Mouse (Mus musculus) heart, adult 18-20 months (tissue): ENCODE measurements around the gene Mpi. TPM values are rescaled to one million over a fixed set of nuclear protein-coding genes. Genes with fewer than 3 reads are reported as not detected.
A peak's percentile ranks its signal among the peaks of the same experiment; 100 is the strongest.

Source experiments
- DNase-seq, 2 experiments: peaks; one replicate each; pipeline ENCODE4 v3.0.0; 2021 to 2022; ENCODE audit warnings: mixed read lengths in 1 of 2
- long read RNA-seq, 2 experiments: library from polyadenylated mRNA; stranded (forward); transcript quantifications; one replicate each; pipeline ENCODE4 v2.0.0; 2021
- total RNA-seq, 2 experiments: library from RNA; stranded (reverse); gene quantifications; 2 replicates each; pipeline ENCODE4 v1.2.3; 2021

Mpi gene
- total RNA-seq: 100 to 1,000 TPM; 118 to 140 TPM
- long read RNA-seq, experiment 1, transcript Mpi-201 (8 exons, 1,780 nt): major isoform, 37 of 75 reads
- long read RNA-seq, experiment 1, partial matches to known transcripts: 9 of 75 reads
- long read RNA-seq, experiment 1, other reads (novel, unspliced or antisense): 29 of 75 reads
- long read RNA-seq, experiment 2, transcript Mpi-201 (8 exons, 1,780 nt): major isoform, 13 of 41 reads
- long read RNA-seq, experiment 2, partial matches to known transcripts: 8 of 41 reads
- long read RNA-seq, experiment 2, other reads (novel, unspliced or antisense): 20 of 41 reads

DNA sequence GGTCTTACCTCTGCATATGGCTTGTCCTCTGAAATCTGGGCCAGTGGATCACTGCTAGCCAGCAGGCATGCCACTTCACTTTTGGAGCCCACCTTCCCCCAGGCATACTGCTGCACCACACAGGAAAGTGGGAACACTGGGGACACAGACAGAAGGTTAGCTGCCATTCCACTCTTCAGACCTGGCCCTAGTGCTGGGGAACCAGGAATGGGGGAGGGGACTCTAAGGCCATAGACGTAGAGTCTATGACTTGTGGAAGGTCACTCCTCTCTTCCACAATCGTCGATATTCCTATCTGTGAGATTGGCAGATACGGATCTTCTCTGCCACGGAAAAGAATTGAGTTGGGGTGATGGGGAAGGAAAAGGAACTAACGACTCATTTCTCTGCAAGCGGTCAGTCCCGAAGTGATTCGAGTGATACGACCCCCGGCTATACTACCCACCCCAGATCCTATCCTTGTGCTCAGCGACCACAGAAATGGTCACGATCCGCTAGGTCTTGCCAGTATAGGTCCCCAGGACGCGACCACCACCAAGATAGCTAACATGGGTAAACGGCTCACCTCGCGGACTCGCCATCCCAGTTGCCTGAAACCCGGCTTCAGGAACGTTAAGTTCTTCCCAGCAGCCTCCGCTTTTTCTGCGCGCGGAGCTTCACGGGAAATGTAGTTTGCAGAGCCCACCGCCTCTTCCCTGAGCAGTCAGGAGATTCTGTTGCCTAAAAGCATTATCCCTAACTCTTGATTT is at the start of gene Mpi:
Mpi (minus strand) TSS at position 625 of the 749 bp plus-strand sequence.
- peak; percentile 74 to 86 for DNase-seq

DNA sequence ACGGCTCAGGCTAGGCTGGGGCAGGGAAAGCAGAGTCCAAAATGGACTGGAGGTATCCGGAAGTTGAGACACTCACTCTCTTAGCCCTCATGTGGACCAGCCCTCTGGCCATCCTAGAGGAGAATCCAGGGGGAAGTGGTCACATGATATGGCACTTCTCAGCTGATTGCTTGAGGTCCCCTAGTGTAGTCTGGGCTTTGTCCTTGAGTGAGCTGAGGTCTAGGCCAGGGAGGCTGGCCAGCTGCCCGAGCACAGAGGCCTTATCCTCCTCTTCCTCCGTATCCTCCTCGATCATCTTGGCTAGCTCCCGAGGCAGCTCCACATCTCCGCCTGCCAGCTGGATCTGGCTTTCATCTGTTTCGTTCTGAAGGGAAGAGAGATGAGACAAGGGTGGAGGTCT is 49.5 kb upstream of the Mpi start:
- no peak for DNase-seq

DNA sequence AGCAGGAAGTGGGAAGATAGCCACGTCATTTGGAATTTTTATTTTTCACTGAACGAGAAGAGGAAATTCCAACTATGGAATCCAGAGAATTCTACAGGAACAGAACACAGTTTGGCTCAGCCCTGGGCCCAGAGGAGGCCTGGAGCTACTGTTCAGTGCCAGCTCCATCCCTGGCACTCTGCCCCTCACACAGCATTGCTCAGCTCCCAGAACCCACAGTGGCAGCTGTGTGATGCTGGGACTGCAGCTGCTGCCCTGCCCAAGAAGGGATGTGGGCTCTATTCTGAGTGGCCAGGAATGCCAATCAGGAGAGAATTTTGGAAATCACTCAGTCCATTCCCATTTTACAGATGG is 48.8 kb upstream of the Mpi start:
- no peak for DNase-seq

DNA sequence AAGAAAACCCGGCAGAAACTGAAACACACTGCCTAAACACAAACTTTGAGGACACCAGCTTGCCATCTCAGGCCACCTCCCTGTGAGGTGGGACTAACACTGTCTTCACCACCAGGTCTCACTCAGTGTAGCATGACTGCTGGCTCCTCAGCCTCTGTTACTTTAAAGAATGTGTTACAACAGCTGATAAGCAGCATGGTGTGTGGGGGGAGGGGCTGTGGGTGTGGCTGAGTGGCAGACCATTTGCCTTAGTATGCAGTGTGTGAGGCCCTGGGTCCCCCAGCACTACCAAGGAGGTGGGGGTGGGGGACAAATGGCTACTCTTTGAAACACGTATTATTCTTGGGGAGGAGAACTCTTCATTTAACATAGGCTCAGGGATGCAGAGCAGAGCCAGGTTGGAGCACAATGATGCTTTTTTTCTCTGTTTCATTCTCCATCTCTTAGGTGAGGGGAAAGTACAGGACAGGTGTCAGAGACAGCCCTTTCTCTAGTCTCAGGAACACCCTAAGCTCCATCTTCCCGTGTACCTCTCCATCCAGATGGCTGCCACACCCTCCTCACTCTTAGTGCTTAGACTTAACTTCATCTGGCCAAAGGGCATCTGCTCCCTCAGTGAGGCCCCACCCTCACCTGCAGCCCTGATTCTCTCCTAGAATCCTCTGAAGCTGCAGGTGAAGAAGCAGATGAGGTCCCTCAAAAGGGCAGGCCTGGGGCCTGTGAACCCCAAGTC is 48.2 kb upstream of the Mpi start:
- DNase-seq: no peak

DNA sequence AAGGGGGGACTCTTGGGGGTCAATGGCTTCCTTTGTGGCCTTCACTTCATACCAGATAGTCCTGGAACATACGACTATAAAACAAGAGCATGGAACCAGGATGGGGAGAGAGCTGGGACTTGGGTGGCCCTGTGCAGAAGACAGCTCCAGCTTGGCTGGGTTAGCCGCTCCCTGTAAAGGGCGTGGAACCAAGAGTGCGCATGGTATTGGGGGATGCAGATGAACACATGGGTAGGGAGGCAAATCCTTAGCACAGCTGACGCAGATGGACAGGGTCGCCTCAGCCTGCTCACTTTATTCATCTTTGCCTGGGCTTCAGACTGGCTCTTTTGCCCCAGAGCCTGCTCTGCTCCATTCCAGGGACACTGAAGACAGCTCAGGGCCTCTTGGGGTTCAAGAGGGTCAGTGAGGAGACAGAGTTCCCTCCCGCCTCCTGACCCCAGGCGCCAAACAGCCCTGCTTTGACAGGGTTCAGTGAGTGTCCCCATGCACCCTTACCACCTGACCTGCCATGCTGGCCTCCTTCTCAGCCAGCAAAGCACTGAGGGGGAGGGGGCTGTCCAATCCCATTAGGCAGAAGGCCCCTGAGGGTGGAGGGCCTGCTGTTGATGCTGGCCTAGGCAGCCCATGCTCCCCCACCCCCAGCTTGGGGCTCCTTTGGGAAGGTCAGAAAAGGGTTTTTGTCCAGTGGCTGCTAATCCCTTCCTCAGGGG is 46.4 kb upstream of the Mpi start:
- DNase-seq: no peak

DNA sequence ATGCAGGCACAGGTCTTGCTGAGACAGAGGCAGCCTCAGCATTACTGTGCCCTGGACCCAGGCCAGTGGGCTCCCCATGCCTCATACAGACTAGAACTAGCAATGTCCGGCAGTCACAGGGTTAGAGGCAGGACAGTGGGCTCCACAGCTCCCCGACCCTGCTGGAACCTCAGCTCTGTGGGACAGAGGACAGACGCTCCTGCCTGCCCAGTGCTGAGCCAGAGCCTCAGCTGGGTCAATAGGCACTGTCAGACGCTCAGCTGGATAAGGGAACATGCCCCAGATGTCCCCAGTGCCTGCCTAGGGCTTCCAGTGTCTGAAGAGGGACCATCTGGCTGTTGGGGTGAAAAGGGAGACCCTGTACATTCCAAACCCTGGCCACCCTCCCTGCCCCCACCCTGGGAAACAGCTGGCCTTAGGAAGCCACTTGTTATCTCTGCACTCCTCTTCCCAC is 45.4 kb upstream of the Mpi start:
- DNase-seq: no peak

DNA sequence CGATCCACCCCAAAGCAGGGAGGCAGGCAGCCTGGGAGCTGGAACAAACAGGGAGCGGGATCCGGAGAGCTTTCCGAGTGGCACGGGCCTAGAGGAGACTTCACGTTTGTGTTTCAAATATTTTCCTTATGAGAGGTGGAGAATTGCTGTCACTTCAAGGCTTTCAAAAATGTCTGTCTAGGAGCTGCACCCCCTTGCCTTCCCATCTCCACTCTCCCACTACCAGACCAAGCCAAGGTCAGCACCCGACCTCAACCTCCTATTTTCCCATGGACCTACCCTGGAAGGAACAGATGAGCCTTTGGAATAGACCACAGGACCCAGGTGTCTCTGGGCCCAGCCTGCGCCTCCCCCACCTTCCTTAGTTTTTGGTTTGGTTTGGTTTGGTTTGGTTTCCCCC is 44.7 kb upstream of the Mpi start:
- DNase-seq: no peak

DNA sequence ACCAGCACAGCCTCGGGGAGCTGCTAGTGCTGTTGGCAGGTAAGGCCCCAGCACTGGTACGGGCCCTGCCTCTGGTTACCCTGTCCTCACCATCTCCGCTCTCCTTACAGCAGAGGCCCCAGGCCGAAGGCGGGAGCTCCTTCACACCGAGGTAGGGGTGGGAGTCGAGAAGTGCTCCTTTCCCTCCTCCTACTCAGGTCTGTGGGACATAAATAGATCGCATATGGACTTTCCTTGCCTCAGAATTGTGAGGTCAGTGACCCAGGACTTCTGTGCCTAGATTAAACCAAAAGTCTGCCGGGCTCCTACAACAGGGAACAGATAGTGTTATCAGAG is 41.6 kb upstream of the Mpi start:
- no peak for DNase-seq

DNA sequence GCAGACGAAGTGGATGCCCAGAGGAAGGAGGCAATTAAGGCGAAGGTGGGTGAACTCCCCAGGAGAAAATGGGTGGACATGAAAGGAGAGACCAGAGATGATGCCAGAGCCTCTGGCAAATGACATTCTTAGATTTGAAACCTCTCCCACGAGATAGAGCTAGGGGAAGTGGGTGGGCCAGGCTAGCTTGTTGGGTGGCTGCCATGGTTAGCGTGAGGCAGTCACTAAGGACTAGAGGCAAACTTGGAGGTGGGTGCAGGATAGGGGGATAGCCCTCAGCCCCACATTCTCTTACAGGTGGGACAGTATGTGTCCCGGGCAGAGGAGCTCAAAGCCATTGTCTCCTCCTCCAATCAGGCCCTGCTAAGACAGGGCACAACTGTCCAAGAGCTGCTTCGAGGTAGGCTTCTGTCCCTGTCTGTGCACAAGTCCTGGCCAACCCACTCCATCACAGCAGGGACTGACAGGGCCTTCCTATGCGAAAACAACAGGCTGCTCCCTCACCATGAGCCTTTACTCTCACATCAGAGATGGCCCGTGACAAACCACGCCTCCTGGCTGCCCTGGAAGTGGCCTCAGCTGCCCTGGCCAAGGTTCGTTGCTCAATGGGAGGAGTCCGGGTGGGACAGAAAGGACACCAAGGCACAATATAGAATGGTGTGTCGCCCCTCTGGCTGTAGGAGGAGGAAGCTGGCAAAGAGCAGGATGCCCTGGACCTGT is 41.1 kb upstream of the Mpi start:
- no peak for DNase-seq

DNA sequence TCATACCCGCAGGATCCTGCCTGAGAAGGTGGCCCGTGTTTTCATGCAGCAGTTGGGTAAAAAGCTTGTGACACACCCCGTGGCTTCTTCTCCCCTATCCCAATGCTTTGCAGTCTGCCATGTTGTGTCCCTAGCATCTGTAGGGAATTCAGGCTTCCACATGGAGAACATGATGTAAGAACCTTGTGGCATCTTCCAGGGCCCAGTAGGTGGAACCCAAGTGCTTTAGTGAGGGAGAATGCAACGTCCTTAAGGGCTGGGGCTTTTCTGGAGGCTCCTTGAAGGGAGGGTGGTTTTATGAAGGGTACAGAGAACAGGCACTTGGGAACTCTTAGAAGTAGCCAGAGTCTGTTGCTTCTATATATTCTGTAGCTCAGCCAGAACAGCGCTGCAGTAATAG is 38.2 kb upstream of the Mpi start:
- no peak for DNase-seq

DNA sequence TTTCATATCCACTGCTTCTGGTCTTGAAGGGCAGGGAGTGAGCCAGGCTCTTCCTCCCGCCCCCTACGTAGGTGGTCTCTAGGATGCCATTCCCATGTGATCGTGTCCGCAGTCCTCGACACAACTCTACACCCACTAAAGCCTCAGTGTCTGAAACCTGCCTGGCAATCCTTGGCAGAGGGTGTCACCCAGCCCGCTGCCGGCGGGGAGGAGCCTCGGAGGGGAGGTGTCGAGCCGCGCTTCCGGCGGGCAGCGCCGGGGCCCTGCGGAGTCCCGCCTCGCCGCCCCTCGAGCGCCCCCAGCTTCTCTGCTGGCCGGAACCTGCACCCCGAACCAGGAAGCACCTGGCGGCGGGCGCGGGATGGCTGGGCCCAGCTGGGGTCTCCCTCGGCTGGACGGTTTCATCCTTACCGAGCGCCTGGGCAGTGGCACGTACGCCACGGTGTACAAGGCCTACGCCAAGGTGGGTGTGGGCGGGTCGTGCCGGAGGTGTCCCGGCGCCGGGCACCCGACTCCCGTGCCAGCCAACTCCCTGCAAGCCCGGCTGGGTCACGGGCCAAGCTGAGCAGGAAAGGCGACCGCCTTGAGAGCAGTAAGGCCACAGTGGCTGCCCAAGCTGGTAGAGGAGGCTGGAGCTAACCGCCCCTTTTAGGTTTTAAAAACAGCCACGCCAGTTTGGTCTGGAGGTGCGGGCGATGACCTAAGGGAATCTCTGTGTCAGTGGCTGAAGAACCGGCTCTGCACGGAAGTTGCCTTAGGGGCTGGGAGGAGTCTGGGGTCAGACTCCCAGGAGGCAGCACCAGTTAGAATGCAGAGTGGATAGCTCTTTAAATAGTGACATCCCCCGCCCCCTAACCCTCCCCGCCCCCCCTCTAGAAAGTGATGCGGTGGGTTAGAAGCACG is 36.9 kb upstream of the Mpi start, which contains the start of gene Ulk3:
Ulk3 (plus strand) TSS at position 229 of the 903 bp plus-strand sequence.
- DNase-seq: peak; percentile 85 to 90

DNA sequence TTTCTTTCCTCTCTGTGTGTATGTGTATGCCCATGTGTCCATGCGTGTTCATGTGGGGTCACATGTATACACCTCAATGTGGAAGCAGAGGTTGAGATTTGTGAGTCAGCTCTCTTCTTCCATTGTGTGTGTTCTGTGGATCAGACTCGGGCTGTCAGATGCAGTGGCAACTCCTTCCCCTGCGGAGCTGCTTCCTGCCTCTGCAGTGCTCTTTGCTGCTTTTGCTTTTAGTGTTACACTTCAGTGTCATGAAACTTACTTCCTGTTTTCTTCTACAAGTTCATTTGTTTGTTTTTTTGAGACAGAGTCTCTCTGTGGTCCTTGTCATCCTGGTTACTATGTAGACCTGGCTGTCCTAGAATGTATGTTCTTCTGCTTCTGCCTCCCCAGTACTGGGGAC is 32.4 kb upstream of the Mpi start:
- no peak for DNase-seq

DNA sequence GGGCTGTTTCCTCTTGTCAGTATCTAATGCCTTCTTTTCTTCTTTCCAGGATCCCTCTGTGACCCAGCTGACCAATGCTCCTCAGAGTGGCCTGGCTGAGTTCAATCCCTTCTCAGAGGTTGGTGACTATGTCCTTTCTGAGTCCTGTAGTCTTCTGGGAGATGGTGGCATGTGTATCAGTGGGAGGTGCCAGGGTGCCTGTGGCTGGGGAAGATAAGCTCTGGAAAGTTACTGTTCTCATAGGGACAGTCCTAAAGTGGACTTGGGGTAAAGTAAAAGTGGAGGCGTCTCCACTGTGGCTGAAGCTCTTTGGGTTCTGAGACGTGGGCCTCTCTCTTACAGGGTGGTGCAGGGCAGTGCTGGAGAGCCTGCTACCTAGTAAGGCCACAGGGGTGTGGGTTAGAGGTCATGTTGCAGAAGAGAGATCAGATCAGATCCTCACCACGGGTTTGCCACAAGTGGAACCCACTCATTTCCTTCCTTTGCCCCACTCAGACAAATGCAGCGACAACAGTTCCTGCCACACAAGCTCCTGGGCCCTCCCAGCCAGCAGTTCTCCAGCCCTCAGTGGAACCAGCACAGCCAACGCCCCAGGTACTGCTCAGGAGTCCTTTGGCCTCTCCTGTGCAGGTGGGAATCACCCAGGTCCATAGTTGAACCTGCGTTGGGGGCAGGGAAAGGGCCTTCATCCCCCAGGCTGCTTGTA is 24.7 kb upstream of the Mpi start:
- no peak for DNase-seq

DNA sequence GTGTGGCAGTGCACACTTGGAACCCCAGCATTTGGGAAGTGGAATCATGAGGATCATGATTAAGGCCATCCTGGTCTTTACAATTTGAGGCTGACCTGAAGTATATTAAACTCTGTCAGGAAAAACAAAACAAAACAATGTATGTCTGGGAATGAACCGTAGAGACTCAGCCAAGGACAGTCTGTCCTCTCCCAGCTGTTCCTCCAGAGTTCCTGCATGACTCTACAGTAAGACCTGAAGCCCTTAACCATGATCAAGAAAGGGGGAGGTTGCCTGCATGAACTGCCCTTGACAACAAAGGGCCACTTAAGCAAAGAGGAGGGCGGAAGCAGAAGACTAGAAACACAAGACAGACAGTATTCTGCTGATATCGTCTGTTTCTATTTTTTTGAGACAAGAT is 23.0 kb upstream of the Mpi start:
- DNase-seq: no peak

DNA sequence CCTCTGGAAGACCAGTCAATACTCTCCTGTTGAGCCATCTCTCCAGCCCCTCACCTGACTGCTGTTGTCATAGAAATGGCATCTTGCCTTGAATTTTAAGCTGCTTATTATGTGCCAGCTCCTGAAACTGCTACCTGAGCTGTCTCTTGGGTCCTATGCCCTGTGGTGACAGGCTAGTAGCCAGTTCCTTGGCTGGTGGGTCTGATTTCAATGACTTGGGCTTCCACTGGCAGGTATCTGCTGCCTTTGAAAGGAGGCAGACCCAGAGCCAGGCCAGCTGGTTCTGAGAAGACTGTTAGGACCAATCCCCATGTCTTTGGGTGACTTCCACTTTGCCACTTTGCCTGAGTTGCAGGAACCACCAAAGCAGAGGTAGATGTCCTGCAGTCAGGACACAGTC is 21.8 kb upstream of the Mpi start:
- no peak for DNase-seq

DNA sequence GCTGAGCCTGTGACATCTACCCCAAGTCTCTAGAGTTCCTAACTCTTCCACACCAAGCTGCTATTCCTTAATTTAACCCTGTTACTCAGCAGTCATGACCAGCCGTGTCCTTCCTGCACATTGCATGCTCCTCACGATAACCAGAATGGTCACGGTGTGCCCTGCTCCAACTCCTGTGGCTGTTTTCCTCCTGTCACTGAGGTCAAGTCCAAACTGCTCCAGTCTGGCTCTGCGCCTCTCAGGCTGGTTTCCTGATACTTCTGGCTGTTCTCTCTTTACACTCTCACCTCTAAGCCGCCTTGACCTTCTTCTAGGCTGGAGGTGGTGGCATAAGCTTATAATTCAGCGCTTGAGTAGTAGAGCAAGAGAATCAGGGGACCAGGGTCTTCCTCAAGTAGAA is 15.9 kb upstream of the Mpi start:
- no peak for DNase-seq

DNA sequence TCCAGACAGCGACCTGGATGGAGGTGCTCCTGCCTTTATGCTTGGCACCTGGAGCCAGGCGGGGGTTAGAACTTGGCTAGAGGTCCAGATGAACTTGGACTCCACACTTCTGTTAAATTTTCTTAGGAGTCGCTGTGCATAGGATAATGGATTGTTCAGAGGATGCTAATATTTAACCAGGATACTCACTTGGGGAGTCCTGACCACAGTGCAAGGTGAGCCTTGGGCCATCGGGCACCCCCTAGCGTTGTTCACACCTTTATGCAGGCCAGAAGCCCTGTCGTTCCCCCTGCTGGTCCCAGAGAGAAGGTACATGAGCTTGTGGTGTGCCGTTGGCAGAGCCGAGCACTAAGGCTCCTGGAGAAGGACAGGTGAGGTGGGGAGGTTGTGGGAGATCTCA is 14.3 kb upstream of the Mpi start:
- no peak for DNase-seq

DNA sequence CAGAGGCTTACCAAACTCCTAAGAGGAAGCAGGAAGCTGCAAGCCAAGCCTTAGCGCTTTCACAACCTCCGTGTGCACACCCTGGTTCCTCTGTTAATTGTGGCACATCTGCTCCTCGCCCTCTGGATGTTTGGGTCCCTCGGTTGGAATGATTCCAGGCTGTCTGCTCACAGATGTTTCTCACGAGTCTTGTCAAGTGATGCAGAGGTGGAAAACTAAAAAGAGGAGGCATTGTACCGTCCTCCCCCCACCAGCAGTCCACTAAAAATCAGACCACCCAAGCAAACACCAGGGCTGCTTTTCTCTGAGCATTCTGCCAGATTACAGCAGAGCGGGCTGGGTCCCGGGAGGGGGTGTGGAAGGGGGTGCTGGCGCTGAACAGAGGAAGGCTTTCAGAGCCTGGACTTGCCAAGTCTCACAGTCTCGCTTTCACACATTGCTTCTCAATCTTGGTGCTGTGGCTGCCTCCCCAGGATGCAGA is 13.2 kb upstream of the Mpi start:
- peak; percentile 64 to 70 for DNase-seq

DNA sequence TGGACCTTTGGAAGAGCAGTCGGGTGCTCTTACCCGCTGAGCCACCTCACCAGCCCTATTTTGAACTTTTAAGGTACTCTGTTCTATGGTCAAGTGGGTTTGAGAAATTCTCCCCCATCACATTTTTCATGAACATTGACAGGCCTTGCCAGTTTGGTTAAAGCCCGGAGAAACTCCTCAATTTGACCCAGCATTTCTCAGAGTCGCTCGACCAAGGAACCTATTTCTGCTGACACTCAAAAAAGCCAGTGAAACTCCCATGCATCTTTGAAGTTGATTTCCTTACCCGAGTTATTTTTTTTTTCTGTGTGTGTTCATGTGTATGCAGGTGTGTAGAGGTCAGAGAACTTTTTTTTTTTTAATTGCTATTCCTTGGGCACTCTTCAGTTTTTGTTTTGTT is 12.0 kb upstream of the Mpi start:
- no peak for DNase-seq

DNA sequence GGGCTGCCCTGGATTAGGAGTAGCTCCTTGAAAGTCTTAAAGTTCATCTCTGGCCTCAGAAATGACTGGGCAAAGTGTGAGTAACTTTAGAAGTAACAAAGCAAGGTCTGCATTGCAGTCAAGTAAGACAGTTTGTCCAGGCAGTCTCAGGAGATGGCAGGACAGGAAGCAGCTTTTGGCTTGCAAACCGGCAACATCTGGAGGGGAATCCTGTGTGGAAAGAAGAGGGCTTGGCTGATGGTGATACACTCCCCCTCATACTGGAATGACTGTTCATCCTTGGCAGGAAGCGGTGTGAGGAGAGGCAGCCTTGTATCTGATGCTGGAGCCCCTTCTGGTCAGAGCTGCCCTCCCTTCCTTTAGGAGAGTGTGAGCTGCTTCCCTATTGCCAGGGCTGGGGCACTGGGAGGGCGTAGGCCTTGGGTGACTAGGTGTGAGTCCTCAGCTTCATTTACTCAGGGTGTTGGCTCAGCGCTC is 10.4 kb upstream of the Mpi start:
- peak; percentile 72 to 81 for DNase-seq
